In the genomic region with DNA sequence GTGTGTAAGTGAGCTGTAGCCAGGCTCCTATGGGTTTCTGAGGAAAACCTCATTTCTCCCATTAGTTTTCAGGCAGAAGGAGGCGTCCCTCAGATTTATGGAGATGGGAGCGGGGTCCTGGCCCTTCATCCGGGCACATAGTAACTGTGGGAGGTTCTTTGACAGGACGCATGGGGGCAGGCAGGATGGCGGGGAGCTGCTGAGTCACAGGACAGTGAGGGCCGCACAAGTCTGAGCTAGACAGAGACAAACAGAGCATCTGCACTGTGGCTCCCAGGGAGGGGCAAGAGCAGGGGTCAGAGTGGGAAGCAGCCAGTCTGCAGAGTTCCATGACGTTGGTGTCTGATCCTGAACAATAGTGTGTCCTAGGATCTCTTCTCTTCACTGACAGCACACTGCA, we compare ENCODE assay signal across 10 mouse cellular contexts.
A peak's percentile ranks its signal among the peaks of the same experiment; 100 is the strongest.
DNase-seq lines count a peak whose midpoint lies in the region; ATAC-seq and TF ChIP-seq lines count a peak whose summit lies in the region.
"Had no signal": no experiment of that assay in that cellular context is flagged by ENCODE, and none has a peak within 500 bp of the region (broad histone marks: within the 10 kb centered on the region; RNA-seq: fewer than 3 reads in every experiment).

No protein-coding gene starts in this region.

- peaks cover 36% of the 10 kb centered on the region for H3K4me1 ChIP-seq in hindbrain, embryonic 10.5 days (replicated peaks)
- H3K4me1 ChIP-seq in hindbrain, embryonic 16.5 days (ENCODE audit: control insufficient read depth, insufficient read depth, low read depth, low read length): peaks cover 10% of the 10 kb centered on the region
- H3K4me1 ChIP-seq in G1E (ENCODE audit: insufficient read depth, low read depth, low read length): peaks cover 53% of the 10 kb centered on the region
- H3K4me1 ChIP-seq in heart, embryonic 13.5 days: peaks cover 72% of the 10 kb centered on the region
- H3K4me1 ChIP-seq in limb, embryonic 15.5 days: peaks cover 42% of the 10 kb centered on the region

- DNase-seq in hindbrain, embryonic 10.5 days (ENCODE audit: low spot score): no peak
- peak; percentile 48 for DNase-seq in G1E (ENCODE audit: low spot score)
- DNase-seq in layer of hippocampus, adult 9-10 months (ENCODE audit: low spot score): no peak
- no peak for DNase-seq in retina, postnatal 1 day
- no peak for DNase-seq in adrenal gland, adult (ENCODE audit: inconsistent age in 2 of 2, low spot score in 1 of 2)
- DNase-seq: lung, adult 18-20 months had no signal

- no peak overlapping the region for H3K4me2 ChIP-seq in hindbrain, embryonic 16.5 days (ENCODE audit: low read length)
- no peak overlapping the region for H3K4me2 ChIP-seq in heart, embryonic 13.5 days
- H3K4me2 ChIP-seq in limb, embryonic 15.5 days: no peak overlapping the region
- H3K4me2 ChIP-seq: hindbrain, embryonic 15.5 days had no signal

- no peak for ATAC-seq in hindbrain, embryonic 16.5 days
- no peak for ATAC-seq in G1E (ENCODE audit: extremely low read depth, insufficient number of reproducible peaks, low FRiP score, poor library complexity, severe bottlenecking)
- no peak for ATAC-seq in heart, embryonic 13.5 days (ENCODE audit: extremely low read depth, insufficient number of reproducible peaks, low FRiP score, low TSS enrichment)
- ATAC-seq in limb, embryonic 15.5 days (ENCODE audit: insufficient number of reproducible peaks, low FRiP score, low TSS enrichment, low read depth): no peak

- peaks cover 93% of the 10 kb centered on the region for H3K36me3 ChIP-seq in hindbrain, embryonic 10.5 days
- H3K36me3 ChIP-seq in hindbrain, embryonic 16.5 days (ENCODE audit: control insufficient read depth, insufficient read depth, low read length): peaks cover 12% of the 10 kb centered on the region
- H3K36me3 ChIP-seq in G1E (replicated peaks): peaks cover 12% of the 10 kb centered on the region
- peaks cover 50% of the 10 kb centered on the region for H3K36me3 ChIP-seq in heart, embryonic 13.5 days
- peaks cover 34% of the 10 kb centered on the region for H3K36me3 ChIP-seq in limb, embryonic 15.5 days

- TF ChIP-seq CTCF in G1E (IDR thresholded peaks at IDR 0.05; ENCODE audit: low read depth, low read length): no peak

- no peak overlapping the region for H3K4me3 ChIP-seq in hindbrain, embryonic 10.5 days
- no peak overlapping the region for H3K4me3 ChIP-seq in hindbrain, embryonic 16.5 days (ENCODE audit: low read length)
- H3K4me3 ChIP-seq in G1E (ENCODE audit: low read depth, low read length): no peak overlapping the region; the same call in 1 of the 2 replicates
- H3K4me3 ChIP-seq in heart, embryonic 13.5 days: no peak overlapping the region
- H3K4me3 ChIP-seq in limb, embryonic 15.5 days: no peak overlapping the region
- H3K4me3 ChIP-seq: hindbrain, embryonic 15.5 days had no signal

- no peak overlapping the region for H3K9ac ChIP-seq in hindbrain, embryonic 16.5 days (ENCODE audit: low read depth, low read length)
- peak overlapping the region; percentile 44; the same call in 1 of the 2 replicates for H3K9ac ChIP-seq in heart, embryonic 13.5 days
- no peak overlapping the region for H3K9ac ChIP-seq in limb, embryonic 15.5 days
- H3K9ac ChIP-seq: hindbrain, embryonic 15.5 days had no signal

- WGBS in hindbrain, embryonic 10.5 days: 68% methylated on average over 7 of the region's 7 CpGs
- 72% methylated on average over 7 of the region's 7 CpGs for WGBS in hindbrain, embryonic 16.5 days
- 50% methylated on average over 7 of the region's 7 CpGs for WGBS in heart, embryonic 13.5 days
- 60% methylated on average over 7 of the region's 7 CpGs for whole genome bisulfite sequencing in limb, embryonic 15.5 days

- peak overlapping the region; percentile 62; the same call in 1 of the 2 replicates for H3K27ac ChIP-seq in hindbrain, embryonic 10.5 days
- H3K27ac ChIP-seq in hindbrain, embryonic 16.5 days (ENCODE audit: low read depth, low read length): no peak overlapping the region
- H3K27ac ChIP-seq in heart, embryonic 13.5 days (replicated peaks): peak overlapping the region; percentile 80; the same call in 1 of the 2 replicates
- H3K27ac ChIP-seq in limb, embryonic 15.5 days: 0 out of 2 replicates have a peak overlapping the region, but pooled peaks have one; percentile 22

- H3K27me3 ChIP-seq in hindbrain, embryonic 10.5 days (ENCODE audit: insufficient read depth, poor library complexity, severe bottlenecking): no peaks in the 10 kb centered on the region
- H3K27me3 ChIP-seq in hindbrain, embryonic 16.5 days (replicated peaks; ENCODE audit: control insufficient read depth, insufficient read depth, low read length): no peaks in the 10 kb centered on the region
- H3K27me3 ChIP-seq in G1E (ENCODE audit: insufficient read depth, low read length): no peaks in the 10 kb centered on the region
- no peaks in the 10 kb centered on the region for H3K27me3 ChIP-seq in heart, embryonic 13.5 days (replicated peaks)
- no peaks in the 10 kb centered on the region for H3K27me3 ChIP-seq in limb, embryonic 15.5 days
- H3K27me3 ChIP-seq: hindbrain, embryonic 15.5 days had no signal

- H3K9me3 ChIP-seq in hindbrain, embryonic 10.5 days: no peaks in the 10 kb centered on the region
- H3K9me3 ChIP-seq in hindbrain, embryonic 16.5 days (ENCODE audit: control insufficient read depth, low read length): no peaks in the 10 kb centered on the region
- no peaks in the 10 kb centered on the region for H3K9me3 ChIP-seq in G1E (replicated peaks)
- H3K9me3 ChIP-seq in heart, embryonic 13.5 days: no peaks in the 10 kb centered on the region
- no peaks in the 10 kb centered on the region for H3K9me3 ChIP-seq in limb, embryonic 15.5 days
- H3K9me3 ChIP-seq: hindbrain, embryonic 15.5 days had no signal
